Mouse (Mus musculus): ENCODE results near the gene Vwa1.

Gene Vwa1

DNA sequence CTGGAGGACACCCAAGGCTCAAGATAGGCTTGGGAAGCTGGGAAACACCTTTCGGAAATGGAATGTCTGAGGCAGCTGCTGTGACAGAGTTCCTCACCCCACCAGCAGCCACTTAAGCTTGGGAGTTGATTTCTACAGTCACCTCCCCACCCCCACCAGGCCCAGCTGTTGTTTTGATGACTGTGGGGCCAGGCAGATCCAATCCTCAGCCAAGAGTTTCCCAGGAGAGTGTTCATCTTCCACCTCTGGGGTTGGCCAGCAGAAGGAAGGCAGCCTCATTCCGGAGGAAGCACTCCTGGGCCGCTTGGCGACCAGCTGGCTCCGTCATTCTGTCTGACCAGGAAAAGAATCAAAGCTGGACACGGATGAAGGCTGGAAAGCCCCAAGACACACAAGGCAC lies 6.4 kb upstream of the Vwa1 start:
- DNase-seq (ENCODE audit: low read depth, low spot score), result peak; percentile 95

DNA sequence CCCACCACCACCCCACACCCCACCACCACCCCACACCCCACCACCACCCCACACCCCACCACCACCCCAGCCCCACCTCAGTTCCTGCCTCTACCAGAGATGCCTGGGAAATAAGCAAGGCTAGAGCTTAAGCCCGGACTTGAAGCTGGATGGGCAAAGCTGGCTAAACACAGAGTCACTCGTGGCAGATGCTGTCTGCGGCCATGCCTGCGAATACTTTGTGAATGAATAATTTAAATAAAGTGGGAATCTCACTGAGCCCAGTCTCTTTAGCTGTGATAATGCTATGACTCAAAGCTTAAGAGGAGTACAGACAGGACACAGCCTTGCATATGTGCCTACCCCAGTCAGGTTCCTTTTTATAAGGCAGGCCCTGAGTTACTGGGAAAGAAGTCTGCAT lies 5.0 kb upstream of the Vwa1 start:
- DNase-seq (ENCODE audit: low read depth, low spot score), result no peak

DNA sequence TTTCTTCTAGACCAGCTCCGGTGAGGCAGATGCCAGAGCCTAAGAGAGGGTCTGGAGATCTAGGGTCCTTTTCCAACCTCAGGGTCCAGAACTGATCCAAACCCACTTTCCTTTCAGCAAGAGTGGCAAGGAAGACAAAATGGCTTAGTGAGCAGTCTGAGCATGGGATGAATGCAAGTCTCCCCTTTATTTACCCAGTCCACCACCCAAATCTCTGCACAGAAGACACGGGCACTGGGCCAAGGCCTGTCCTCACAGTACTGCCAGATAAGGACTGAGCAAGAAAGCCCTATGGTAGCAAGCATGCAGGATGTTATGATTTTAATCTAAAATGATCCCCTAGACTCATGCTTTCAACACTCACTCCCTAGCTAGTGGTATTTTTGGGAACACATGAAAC lies 3.3 kb upstream of the Vwa1 start:
- no peak for DNase-seq (ENCODE audit: low read depth, low spot score)

DNA sequence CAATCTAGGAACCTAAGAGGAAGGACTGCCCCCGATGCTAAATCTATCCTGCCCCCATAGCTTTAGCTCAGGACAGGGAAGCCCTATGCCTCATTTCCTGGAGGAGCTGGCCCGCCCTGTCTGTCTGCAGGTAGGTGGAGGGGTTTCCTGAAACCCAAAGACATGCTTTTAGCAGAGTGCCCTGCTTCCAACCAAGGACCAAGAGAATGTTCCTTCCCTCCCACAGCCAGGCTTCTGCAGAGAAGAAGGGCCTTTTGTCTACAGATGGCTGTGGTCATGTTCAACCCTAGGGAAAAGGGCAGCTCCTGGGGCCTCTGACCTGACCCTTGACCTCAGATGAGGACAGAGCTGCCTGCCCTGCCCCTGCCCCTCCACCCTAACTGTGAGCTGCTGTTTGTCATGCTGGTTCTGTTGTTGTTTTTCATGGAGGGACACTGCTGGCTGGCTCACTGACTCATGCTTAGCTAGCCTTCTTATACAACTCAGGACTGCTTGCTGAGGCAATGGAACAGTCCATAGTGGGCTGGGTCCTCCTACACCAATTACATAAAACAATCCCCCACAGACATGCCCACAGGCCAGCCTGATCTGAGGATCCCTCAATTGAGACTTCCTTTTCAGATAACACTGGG lies 2.3 kb upstream of the Vwa1 start:
- no peak for DNase-seq (ENCODE audit: low read depth, low spot score)

DNA sequence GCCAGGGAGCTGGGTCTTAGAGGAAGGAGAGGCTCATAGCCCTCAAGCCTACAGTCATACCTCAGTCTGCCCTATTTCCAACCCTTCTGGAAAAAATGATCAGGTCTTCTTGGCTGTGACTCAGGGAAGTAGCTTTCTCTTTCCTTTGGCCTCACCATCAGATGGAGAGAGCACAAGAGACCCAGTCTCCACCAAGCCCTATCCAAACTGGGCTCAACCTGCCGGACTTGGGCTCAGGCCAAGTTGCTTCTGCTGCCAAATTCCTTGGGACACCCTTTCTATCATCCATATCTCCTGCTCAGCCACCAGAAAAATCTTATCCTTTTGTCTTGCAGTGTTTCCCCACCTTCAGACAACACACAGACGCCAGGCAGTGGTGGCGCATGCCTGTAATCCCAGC lies 1.4 kb upstream of the Vwa1 start:
- DNase-seq (ENCODE audit: low read depth, low spot score), result peak; percentile 48

DNA sequence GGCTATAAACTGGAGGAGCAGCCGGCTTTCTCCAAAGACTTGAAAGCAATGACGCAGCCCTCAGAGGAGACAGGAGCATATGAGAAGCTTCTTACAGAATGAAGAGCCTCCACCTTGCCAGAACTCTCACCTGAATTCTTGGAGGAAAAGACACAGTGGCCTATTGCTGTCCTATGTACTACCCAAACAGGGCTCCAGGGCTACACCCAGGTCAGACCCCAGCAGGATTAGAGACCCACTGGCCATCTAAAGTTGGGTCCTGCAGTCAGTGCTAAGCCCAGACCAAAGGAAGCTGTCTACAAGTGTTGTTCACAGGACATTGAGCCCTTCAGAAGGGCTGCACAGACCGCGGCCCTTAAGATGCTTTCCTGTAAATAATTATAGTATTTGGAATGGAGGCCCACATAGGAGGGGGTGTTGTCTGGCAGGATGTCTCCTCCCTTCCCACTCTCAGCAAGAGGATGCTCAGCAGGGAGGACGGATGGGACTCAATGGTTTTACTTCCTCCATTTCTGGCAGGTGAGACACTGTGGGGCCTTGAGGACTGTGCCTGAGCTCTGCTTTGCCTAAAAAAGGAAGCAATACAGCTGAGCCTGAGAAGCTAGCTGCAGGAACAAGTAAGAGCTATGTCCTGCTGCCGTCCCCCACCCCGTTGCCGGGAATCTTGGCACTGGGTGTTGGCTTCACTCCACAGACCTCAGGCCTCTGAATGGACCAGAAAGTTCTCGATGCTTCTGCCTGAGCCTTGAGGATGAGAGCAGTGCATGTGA lies 658 bp upstream of the Vwa1 start:
- peak; percentile 67 for DNase-seq (ENCODE audit: low read depth, low spot score)

DNA sequence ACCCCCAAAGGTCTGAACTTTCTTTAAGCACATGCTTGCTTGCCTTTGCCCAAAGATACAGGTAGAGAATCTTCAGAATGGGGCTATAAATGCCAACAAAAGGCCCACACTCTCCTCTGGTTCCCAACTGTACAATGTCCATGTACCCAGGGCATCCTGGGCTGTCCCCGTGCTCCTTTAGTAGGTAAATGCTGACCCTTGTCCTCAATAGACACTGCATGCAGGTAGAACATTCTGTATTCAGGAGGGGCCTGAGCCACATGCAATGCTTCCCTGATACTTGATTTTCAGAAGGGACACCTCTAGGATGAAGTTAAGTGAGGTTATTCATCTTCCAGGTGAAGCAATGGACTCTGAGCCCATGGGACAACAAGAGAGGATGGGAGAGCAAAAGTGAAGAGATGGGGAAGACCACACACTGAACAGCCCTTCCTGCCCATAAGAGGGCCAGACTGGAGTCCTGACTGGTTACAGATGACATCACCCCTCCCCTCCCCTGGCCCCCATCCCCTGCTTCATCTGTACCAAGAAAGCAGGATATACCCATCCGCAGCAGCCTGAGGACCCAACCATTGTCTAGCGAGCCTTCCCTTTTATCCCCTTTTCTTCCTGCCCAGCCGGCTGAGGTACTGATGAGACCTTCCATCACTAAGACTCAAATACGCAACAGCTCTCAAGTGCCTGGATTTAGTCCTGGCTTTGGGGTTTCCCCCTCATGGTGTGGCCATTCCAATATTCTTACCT lies 991 bp downstream of the Vwa1 start:
- DNase-seq (ENCODE audit: low read depth, low spot score), result no peak

DNA sequence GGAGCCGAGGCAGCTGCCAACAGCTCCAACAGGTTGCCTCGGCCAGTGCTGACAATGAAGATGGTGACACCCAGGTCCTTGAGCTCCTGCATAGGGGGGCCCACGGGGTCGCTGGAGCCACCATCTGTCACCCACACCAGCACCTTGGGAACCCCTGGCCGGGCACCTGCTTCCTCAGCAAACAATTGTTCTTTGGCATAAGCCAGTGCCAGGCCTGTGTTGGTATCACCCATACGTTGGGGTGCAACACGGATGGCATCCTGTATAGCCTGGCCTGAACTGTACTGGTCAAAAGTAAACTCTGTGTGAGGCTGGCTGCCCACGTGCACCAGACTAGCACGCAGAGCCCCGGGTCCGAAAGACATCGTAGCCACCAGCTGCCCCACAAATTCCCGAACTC lies 1.7 kb downstream of the Vwa1 start:
- no peak for DNase-seq (ENCODE audit: low read depth, low spot score)

DNA sequence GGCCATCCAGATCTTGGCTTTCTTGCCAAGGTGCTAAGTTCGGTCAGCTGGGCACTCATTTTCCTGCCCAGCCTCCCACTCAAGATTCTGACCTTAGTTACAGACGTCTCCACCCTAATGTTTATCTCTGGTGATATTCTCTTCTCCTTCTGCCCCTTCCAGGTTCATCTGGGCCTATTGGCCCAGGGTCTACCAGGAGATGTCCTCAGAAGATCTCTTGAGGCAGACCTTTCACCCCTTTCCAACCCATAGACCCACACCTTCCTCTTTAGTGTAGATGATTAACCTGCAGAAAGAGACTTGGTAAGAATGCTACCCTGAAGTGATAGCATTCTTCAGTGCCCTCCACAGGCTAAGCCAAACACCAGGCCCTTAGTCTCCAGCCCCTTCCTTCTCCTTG lies 2.8 kb downstream of the Vwa1 start:
- no peak for DNase-seq (ENCODE audit: low read depth, low spot score)

DNA sequence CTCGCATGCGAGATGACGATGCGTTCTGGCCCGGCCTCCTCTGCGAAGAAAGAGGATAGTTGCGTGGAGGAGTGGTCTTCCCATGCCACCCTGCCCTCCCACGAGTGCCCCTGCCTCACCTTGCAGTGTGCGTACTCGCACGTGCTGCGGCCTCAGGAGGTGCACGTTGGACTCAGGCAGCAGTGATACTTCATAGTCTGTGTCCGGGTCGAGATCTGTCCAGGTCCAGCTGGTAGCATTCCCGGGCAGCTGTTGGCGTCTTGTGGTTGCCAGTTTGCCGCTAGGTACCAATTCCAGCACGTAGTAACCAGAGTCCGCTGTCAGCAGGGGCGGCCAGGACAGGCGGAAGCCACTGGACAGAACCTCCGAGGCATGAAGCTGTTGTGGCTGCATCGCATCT lies 3.9 kb downstream of the Vwa1 start:
- peak; percentile 91 for DNase-seq (ENCODE audit: low read depth, low spot score)

DNA sequence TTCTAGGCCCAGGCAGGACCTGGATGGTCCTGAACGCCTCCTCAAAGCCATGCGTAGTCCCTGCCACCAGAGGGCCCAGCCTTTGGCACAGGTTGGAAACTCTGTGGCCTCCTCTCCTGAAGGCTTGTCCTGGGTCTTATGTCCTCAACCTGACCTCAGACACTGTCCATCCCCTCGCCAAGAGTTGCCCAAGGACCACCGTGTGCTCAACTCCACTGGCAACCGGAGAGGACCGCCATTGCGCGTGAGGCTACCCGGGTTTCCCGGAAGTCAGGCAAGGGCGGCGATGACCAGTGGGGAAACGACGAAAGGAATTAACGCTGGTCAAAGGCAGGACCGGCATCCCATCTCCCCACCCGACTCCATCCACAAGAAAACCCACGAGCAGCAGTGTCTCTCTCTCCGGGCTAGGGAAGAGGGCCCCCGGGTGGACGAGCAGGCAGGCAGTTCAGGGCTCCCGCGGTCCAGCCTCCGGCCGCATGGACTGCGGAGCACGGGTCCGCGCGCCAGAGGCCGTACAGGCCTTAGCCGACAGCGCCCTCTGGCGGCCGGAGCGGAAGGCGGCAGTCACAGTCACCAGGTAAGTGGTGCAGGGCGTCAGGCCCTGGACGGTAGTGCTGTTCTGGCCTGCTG lies 4.5 kb downstream of the Vwa1 start:
- DNase-seq (ENCODE audit: low read depth, low spot score), result peak; percentile 90

DNA sequence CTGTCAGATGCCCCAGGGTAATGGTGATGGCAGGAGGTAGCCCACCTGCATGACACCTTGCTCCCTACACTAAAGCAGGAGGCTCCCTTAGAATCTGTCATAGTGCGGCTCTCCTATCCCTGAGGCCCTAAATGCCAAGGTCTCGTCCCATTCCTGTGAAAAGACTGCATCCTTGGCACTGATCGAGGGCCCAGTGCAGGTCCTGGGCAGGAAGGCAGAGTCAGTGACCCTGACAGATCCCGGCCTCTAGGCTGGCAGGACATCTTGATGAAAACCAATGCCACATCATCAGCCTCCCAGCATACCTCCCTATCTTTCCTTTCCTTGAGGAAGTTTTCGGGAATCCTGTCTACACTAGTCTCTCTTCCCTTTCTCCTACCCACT lies 5.0 kb downstream of the Vwa1 start:
- DNase-seq (ENCODE audit: low read depth, low spot score), result no peak

DNA sequence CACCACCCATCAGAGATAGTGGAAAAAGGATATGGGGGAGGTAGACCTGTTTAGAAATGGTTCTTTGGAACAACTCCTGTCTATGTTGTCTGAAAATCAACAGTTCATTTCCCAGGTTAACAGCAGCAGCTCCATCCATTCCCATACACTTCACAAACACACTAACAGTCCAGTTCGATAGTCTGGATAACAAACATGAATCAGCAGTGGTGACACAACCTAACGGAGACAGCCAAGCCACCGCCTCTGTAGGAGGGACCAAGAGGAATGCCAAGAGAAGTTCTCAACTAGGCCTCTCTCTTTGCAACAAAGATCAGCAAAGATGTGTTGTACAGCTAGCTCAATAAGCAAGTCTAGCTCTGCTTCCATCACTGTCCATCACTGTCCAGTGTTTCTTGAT lies 12.1 kb downstream of the Vwa1 start:
- DNase-seq (ENCODE audit: low read depth, low spot score), result no peak

DNA sequence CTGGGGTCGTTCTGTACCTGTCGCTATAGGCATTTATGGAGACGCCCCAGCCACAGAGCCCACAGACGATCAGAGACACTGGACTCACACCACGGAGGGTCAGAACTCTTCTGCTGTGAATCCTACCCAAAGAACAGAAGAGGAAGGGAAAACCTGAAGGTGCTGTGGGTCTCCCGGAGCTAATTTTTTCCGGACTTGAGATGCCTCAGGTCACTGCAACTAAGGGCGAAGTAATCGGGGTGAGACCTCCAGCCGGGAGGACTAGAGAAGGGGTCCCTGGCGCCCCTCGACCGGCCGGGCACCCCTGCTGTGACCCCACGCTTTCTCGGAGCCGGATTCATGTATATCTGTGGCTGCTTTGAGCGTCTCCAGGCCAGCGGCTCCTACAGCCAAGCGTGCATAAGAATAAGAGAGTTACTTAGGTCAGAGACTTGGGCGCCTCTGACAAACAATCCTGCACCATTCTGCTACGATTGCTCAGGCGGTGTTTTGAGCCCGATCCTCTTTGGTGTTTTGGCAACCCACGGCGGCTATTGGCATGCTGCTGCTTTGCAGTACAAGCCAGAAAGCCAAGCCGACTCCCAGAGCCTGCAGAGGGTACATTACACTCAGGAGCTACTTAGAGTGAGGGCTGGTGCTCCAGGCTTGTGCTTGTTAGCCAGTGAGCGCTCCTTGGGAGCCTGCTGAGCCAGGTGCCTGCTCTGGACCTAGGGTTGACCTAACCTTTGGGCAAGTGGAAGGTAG lies 13.0 kb downstream of the Vwa1 start:
- DNase-seq (ENCODE audit: low read depth, low spot score), result no peak

DNA sequence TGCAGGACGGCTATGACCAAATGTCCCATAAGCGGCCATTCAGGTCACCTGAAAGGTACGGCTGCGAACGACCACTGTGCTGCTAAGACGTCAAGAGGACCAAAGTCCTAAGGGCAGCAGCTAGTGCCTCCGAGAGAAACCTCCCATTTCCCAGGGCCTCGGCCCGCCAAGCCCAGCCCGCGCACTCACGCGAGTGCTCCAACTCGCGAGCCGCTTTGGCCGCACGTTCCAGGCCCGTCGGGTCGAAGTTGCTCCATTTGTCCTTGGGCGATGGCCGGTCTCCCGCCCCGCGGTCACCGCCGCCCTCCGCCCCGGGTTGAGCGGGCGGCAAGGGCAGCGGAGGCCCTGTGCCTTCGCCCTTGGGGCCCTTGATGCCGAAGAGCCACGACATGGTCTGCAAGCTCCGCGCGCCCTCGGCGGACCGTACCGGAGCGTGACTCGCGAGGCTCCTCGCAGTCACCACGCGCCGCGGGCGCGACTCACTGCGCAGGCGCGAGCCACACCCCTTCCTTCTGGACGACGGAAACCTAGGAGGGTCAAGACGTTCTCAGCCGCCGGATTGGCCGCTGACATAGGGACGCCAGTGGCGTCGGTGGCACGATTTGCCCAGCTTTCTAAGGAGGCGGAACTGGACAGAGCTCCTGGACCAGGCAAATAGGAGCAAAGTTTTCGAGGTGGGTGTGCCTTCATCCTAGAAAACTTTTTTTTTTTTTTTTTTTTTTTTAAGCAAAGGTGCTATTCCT lies 13.7 kb downstream of the Vwa1 start, which contains the start of gene Atad3a:
Gene Atad3a, minus strand, starts transcription at position 481 of the 743 bp plus-strand sequence.
- DNase-seq (ENCODE audit: low read depth, low spot score), result peak; percentile 98

DNA sequence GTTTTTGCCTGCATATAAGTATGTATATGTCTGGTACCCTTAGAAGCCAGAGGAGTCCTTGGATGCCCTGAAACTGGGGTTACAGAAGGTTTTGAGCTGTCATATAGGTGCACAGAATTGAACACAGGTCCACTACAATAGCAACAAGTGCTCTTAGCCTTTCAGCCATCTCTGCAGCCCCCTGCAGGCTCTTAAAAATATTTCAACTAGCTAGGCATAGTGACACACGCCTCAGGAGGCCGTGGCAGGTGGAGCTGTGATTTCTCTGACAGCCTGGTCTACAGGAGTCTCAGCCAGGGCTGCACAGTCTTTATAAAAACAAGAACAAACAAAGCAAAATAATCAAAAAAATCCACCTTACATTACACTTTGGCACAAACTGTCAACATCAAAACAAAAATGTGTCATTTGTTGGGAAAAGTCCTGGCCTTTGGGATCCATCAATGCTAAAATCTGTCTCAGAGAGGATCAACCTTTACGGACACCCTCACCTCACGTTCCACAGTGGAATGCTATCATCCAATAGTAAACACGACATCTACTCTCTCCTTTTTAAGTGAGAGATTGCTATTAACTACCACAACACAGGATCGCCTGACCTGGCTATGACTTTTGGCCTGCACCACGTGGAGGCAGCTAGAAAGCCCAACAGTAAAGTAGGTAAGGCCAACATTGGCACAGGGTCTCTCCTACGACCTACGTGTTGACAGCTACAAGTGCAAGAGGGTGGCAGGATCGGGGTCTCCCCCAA lies 14.5 kb downstream of the Vwa1 start:
- DNase-seq (ENCODE audit: low read depth, low spot score), result no peak

DNA sequence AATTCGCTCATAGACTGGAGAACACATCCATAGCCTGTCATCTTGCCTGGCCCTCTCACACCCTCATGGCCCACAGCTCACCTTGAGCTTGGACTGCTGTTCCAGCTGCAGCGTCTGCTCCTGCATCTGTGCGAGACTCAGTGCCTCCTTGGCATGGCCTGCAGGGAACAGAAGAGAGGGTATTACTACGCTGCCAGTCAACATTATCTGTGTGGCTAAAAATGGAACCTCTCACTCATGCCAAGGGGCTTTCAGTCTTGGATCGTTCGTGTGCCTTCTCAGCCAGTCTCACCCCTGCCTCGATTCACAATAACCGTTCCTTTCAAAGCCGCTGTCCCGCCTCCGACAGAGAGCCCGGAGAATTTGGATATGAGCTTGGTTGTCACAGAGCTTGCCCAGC lies 17.5 kb downstream of the Vwa1 start:
- no peak for DNase-seq (ENCODE audit: low read depth, low spot score)

DNA sequence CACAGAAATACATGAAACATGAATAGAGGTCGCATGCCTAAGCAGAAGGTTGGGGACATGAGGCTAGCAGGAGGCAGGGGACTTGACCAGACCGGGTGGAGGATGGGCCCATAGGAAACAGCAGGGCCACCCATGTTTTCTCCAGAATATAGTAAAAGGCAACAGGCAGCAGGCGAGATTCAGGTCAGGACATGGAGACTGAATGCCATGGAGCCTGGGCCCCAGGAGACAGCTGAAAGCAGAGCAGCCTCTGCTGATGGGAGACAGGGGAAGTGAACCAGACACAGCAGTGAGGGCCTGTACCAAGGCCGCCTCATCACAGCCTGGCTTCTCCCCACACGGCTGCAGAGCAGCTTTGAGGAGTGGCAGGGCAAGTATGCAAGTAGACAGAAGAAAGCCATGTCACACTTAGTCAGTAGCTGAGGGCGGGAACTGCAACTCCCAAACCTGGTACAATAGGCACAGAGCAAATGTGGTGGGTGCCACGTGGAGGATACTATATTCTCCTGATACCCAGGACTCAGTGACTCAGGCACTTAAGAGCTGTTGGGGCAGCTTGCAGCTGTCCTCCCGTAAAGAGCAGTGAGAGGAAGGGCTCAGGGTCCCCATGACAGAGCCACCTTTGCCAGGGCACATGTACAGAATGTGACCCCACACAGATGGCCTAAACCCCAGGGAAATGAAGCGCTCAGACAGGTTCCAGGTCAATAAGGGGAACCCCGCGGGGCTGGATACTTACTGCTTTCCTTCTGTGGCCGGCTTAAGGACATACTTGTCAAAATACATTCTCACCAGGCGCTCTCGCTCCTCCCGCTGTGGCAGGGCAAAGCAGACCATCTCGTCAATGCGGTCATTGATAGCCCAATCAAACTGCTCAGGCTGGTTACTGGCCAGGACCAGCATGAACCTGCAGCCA lies 27.7 kb downstream of the Vwa1 start:
- DNase-seq (ENCODE audit: low read depth, low spot score), result no peak

DNA sequence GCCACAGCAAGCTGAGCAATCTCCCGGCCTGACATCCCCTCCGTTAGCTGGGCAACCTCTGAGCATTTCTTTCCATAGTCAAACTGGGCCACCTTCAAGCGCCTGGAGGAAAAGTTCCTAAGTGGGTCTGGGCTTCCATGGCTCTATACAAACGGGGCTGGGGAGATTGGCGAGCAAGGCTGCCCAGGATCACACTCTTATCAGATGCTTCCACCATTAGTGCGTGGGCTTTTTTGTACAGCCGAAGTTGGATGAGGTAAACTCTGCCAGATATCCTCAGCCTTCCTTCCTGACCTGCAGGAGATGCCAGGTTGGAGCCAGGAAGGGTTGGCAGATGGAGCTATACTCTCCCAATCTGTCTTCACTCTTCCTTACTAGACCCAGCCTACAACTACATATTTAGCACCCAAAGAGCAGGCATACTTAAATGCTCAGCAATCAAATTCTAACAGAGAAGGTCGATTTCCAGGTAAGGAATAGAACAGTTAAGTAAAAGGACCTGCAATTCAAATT lies 28.4 kb downstream of the Vwa1 start:
- DNase-seq (ENCODE audit: low read depth, low spot score), result no peak
